Mouse (Mus musculus): Measurements from ENCODE around the gene Tfdp1. TPM values are rescaled to one million over a fixed set of nuclear protein-coding genes. Genes with fewer than 3 reads are reported as not detected.
"Not testable (repeated sequence)": the region's sequence is repeated elsewhere in the genome, so short reads cannot be mapped to it uniquely, and the experiment has no call there.

Gene Tfdp1
- polyA plus RNA-seq, 1 experiment from 2014 or later, result 170 TPM

- no peaks in the 10 kb centered on the region; the same call in 1 of the 2 replicates for H3K4me1 ChIP-seq (replicated peaks)
- H3K27ac ChIP-seq, result no peak overlapping the region
- H3K4me2 ChIP-seq (replicated peaks), result no peak overlapping the region
- no peaks in the 10 kb centered on the region for H3K27me3 ChIP-seq (replicated peaks)
- no peak overlapping the region for H3K9ac ChIP-seq
- H3K9me3 ChIP-seq, result no peaks in the 10 kb centered on the region
- H3K4me3 ChIP-seq (replicated peaks), result no peak overlapping the region
- no peak for ATAC-seq
- 39% methylated on average over 1 of the region's 1 CpGs for WGBS
- no peaks in the 10 kb centered on the region for H3K36me3 ChIP-seq
Observed at GRCm38 (mm10) chr8:13334671-13335070, 3.9 kb upstream of the Tfdp1 start.

- ATAC-seq, result not testable (repeated sequence)
Observed at GRCm38 (mm10) chr8:13337245-13337644, 1.3 kb upstream of the Tfdp1 start.

GRCm38 (mm10) chr8:13337678-13338077 lies 873 bp upstream of the Tfdp1 start:
- Histone ChIP-seq H3K9me3 (no peaks in the 10 kb centered on the region), H3K4me3 (replicated peaks) (no peak overlapping the region), H3K9ac (no peak overlapping the region), H3K4me2 (replicated peaks) (peak overlapping the region; percentile 79; the same call in 1 of the 2 replicates), H3K36me3 (0 out of 2 replicates have a peak, but pooled peaks cover 9% of the 10 kb centered on the region), H3K27me3 (replicated peaks) (no peaks in the 10 kb centered on the region), H3K4me1 (replicated peaks) (peaks cover 12% of the 10 kb centered on the region), H3K27ac (no peak overlapping the region)
- ATAC-seq, result 0 out of 2 replicates have a peak, but pooled peaks have one; percentile 1
- 59% methylated on average over 3 of the region's 3 CpGs for WGBS

More at GRCm38 (mm10) chr8:13337245-13337644, 1.3 kb upstream of the Tfdp1 start:
- H3K4me3 ChIP-seq (replicated peaks); H3K4me2 ChIP-seq (replicated peaks); H3K9ac ChIP-seq; H3K27ac ChIP-seq; H3K27me3 ChIP-seq (replicated peaks); H3K9me3 ChIP-seq; H3K36me3 ChIP-seq: not testable (repeated sequence)
- 65% methylated on average over 6 of the region's 6 CpGs for WGBS
- H3K4me1 ChIP-seq (replicated peaks), result peaks cover 12% of the 10 kb centered on the region

- under 1% methylated on average over 60 of the region's 70 CpGs for WGBS
- peak overlapping the region; percentile 73 for H3K27ac ChIP-seq
Observed at GRCm38 (mm10) chr8:13338901-13339645, 522 bp downstream of the Tfdp1 start.

GRCm38 (mm10) chr8:13339646-13339990 lies 1.1 kb downstream of the Tfdp1 start:
- 2% methylated on average over 11 of the region's 11 CpGs for WGBS
- Histone ChIP-seq H3K27ac (no peak overlapping the region), H3K36me3 (peaks cover 17% of the 10 kb centered on the region; the same call in 1 of the 2 replicates), H3K4me2 (replicated peaks) (peak overlapping the region; percentile 79), H3K9ac (0 out of 2 replicates have a peak overlapping the region, but pooled peaks have one; percentile 24), H3K4me3 (replicated peaks) (peak overlapping the region; percentile 88), H3K27me3 (replicated peaks) (no peaks in the 10 kb centered on the region), H3K9me3 (no peaks in the 10 kb centered on the region), H3K4me1 (replicated peaks) (peaks cover 12% of the 10 kb centered on the region)
- ATAC-seq, result no peak

More at GRCm38 (mm10) chr8:13338901-13339645, 522 bp downstream of the Tfdp1 start:
- no peaks in the 10 kb centered on the region for H3K9me3 ChIP-seq
- peak overlapping the region; percentile 88 for H3K4me3 ChIP-seq (replicated peaks)
- H3K4me2 ChIP-seq (replicated peaks), result peak overlapping the region; percentile 79
- ATAC-seq, result peak; percentile 68
- peak overlapping the region; percentile 96 for H3K9ac ChIP-seq
- H3K4me1 ChIP-seq (replicated peaks), result peaks cover 12% of the 10 kb centered on the region
- no peaks in the 10 kb centered on the region for H3K27me3 ChIP-seq (replicated peaks)
- H3K36me3 ChIP-seq, result peaks cover 16% of the 10 kb centered on the region; the same call in 1 of the 2 replicates

- 0 out of 2 replicates have a peak overlapping the region, but pooled peaks have one; percentile 13 for H3K9ac ChIP-seq
- H3K9me3 ChIP-seq, result no peaks in the 10 kb centered on the region
- no peak overlapping the region for H3K27ac ChIP-seq
- H3K4me1 ChIP-seq (replicated peaks), result peaks cover 12% of the 10 kb centered on the region
- no peaks in the 10 kb centered on the region for H3K27me3 ChIP-seq (replicated peaks)
- no peak for ATAC-seq
- H3K4me2 ChIP-seq (replicated peaks), result peak overlapping the region; percentile 79
- peaks cover 22% of the 10 kb centered on the region for H3K36me3 ChIP-seq
- H3K4me3 ChIP-seq (replicated peaks), result no peak overlapping the region
- WGBS, result 84% methylated on average over 8 of the region's 8 CpGs
Observed at GRCm38 (mm10) chr8:13340650-13341049, 2.1 kb downstream of the Tfdp1 start.

- Histone ChIP-seq H3K4me2 (replicated peaks) (no peak overlapping the region), H3K36me3 (peaks cover 37% of the 10 kb centered on the region), H3K9me3 (no peaks in the 10 kb centered on the region), H3K27me3 (replicated peaks) (no peaks in the 10 kb centered on the region), H3K4me3 (replicated peaks) (no peak overlapping the region), H3K27ac (no peak overlapping the region), H3K9ac (no peak overlapping the region), H3K4me1 (replicated peaks) (peaks cover 12% of the 10 kb centered on the region)
- 73% methylated on average over 2 of the region's 2 CpGs for WGBS
- no peak for ATAC-seq
Observed at GRCm38 (mm10) chr8:13342340-13342739, 3.8 kb downstream of the Tfdp1 start.

- H3K27me3 ChIP-seq (replicated peaks), result no peaks in the 10 kb centered on the region
- no peaks in the 10 kb centered on the region for H3K9me3 ChIP-seq
- 93% methylated on average over 4 of the region's 4 CpGs for WGBS
- H3K4me2 ChIP-seq (replicated peaks), result no peak overlapping the region
- peaks cover 12% of the 10 kb centered on the region for H3K4me1 ChIP-seq (replicated peaks)
- no peak overlapping the region for H3K27ac ChIP-seq
- peaks cover 42% of the 10 kb centered on the region for H3K36me3 ChIP-seq
- no peak overlapping the region for H3K4me3 ChIP-seq (replicated peaks)
- H3K9ac ChIP-seq, result no peak overlapping the region
- no peak for ATAC-seq
Observed at GRCm38 (mm10) chr8:13343134-13343533, 4.6 kb downstream of the Tfdp1 start.

GRCm38 (mm10) chr8:13350052-13350451 lies 11.5 kb downstream of the Tfdp1 start:
- peaks cover 8% of the 10 kb centered on the region; the same call in 1 of the 2 replicates for H3K4me1 ChIP-seq (replicated peaks)
- WGBS, result 86% methylated on average over 7 of the region's 7 CpGs
- no peaks in the 10 kb centered on the region for H3K9me3 ChIP-seq
- no peak overlapping the region for H3K4me3 ChIP-seq (replicated peaks)
- no peak for ATAC-seq
- H3K36me3 ChIP-seq, result peaks cover 63% of the 10 kb centered on the region
- H3K4me2 ChIP-seq (replicated peaks), result no peak overlapping the region
- no peak overlapping the region for H3K9ac ChIP-seq
- H3K27ac ChIP-seq, result no peak overlapping the region
- no peaks in the 10 kb centered on the region for H3K27me3 ChIP-seq (replicated peaks)

- no peaks in the 10 kb centered on the region for H3K27me3 ChIP-seq (replicated peaks)
- no peaks in the 10 kb centered on the region for H3K9me3 ChIP-seq
- no peak overlapping the region for H3K4me3 ChIP-seq (replicated peaks)
- no peak overlapping the region for H3K27ac ChIP-seq
- no peak for ATAC-seq
- no peak overlapping the region for H3K9ac ChIP-seq
- peaks cover 8% of the 10 kb centered on the region; the same call in 1 of the 2 replicates for H3K4me1 ChIP-seq (replicated peaks)
- H3K4me2 ChIP-seq (replicated peaks), result no peak overlapping the region
- WGBS, result 82% methylated on average over 5 of the region's 5 CpGs
- peaks cover 59% of the 10 kb centered on the region for H3K36me3 ChIP-seq
Observed at GRCm38 (mm10) chr8:13351593-13351992, 13.0 kb downstream of the Tfdp1 start.

GRCm38 (mm10) chr8:13352601-13353000 lies 14.1 kb downstream of the Tfdp1 start:
- no peak overlapping the region for H3K4me2 ChIP-seq (replicated peaks)
- no peaks in the 10 kb centered on the region for H3K9me3 ChIP-seq
- peaks cover 62% of the 10 kb centered on the region for H3K36me3 ChIP-seq
- WGBS, result 83% methylated on average over 8 of the region's 8 CpGs
- no peak overlapping the region for H3K4me3 ChIP-seq (replicated peaks)
- no peak overlapping the region for H3K27ac ChIP-seq
- ATAC-seq, result no peak
- H3K9ac ChIP-seq, result no peak overlapping the region
- no peaks in the 10 kb centered on the region for H3K27me3 ChIP-seq (replicated peaks)
- H3K4me1 ChIP-seq (replicated peaks), result peaks cover 8% of the 10 kb centered on the region; the same call in 1 of the 2 replicates

- ATAC-seq, result no peak
- H3K9me3 ChIP-seq, result no peaks in the 10 kb centered on the region
- 81% methylated on average over 9 of the region's 9 CpGs for WGBS
- no peak overlapping the region for H3K9ac ChIP-seq
- peaks cover 8% of the 10 kb centered on the region; the same call in 1 of the 2 replicates for H3K4me1 ChIP-seq (replicated peaks)
- H3K36me3 ChIP-seq, result peaks cover 61% of the 10 kb centered on the region
- H3K4me3 ChIP-seq (replicated peaks), result no peak overlapping the region
- no peaks in the 10 kb centered on the region for H3K27me3 ChIP-seq (replicated peaks)
- H3K4me2 ChIP-seq (replicated peaks), result no peak overlapping the region
- no peak overlapping the region for H3K27ac ChIP-seq
Observed at GRCm38 (mm10) chr8:13353155-13353833, 14.7 kb downstream of the Tfdp1 start.

All from intestine, embryonic 15.5 days (tissue).